Mouse (Mus musculus): ENCODE data around the gene Fam89a. TPM values are rescaled to one million over a fixed set of nuclear protein-coding genes. Genes with fewer than 3 reads are reported as not detected.
A peak's percentile ranks its signal among the peaks of the same experiment; 100 is the strongest.

Gene Fam89a
- polyA plus RNA-seq (2016; fragmentation: Nextera tagmentation; extraction: Ambion mirVana): 2.5 and 8.2 TPM in 2 replicates

- H3K27me3 ChIP-seq (ENCODE audit: insufficient read depth, poor library complexity, severe bottlenecking): peaks cover 53% of the 10 kb centered on the region
- H3K27ac ChIP-seq: peak within 1 kb of the TSS; percentile 77
- WGBS: under 1% methylated on average over 25 of the region's 41 CpGs
- peaks cover 42% of the 10 kb centered on the region for H3K4me1 ChIP-seq
- no peaks in the 10 kb centered on the region for H3K36me3 ChIP-seq
- peak; percentile 91 for DNase-seq (ENCODE audit: low spot score)
- peak within 1 kb of the TSS; percentile 82 for H3K4me3 ChIP-seq
- no peaks in the 10 kb centered on the region for H3K9me3 ChIP-seq
Observed at GRCm38 (mm10) chr8:124751709-124752173, at the start of gene Fam89a. Fam89a (minus strand) TSS chr8:124751832.

GRCm38 (mm10) chr8:124800542-124800941 lies 48.9 kb upstream of the Fam89a start:
- Histone ChIP-seq H3K4me1 (no peaks in the 10 kb centered on the region), H3K9me3 (no peaks in the 10 kb centered on the region), H3K36me3 (no peaks in the 10 kb centered on the region), H3K27me3 (ENCODE audit: insufficient read depth, poor library complexity, severe bottlenecking) (peaks cover 49% of the 10 kb centered on the region), H3K27ac (no peak overlapping the region), H3K4me3 (no peak overlapping the region)
- WGBS: 20% methylated on average over 11 of the region's 11 CpGs
- DNase-seq (ENCODE audit: low spot score): no peak

GRCm38 (mm10) chr8:124795781-124796488 lies 44.3 kb upstream of the Fam89a start:
- H3K9me3 ChIP-seq: no peaks in the 10 kb centered on the region
- DNase-seq (ENCODE audit: low spot score): no peak
- peaks cover 32% of the 10 kb centered on the region for H3K4me1 ChIP-seq
- no peak overlapping the region for H3K4me3 ChIP-seq
- WGBS: 73% methylated on average over 8 of the region's 8 CpGs
- H3K27me3 ChIP-seq (ENCODE audit: insufficient read depth, poor library complexity, severe bottlenecking): peaks cover 81% of the 10 kb centered on the region
- no peak overlapping the region for H3K27ac ChIP-seq
- no peaks in the 10 kb centered on the region for H3K36me3 ChIP-seq

GRCm38 (mm10) chr8:124794486-124794780 lies 42.8 kb upstream of the Fam89a start:
- peak; percentile 84 for DNase-seq (ENCODE audit: low spot score)
- Histone ChIP-seq H3K36me3 (no peaks in the 10 kb centered on the region), H3K27me3 (ENCODE audit: insufficient read depth, poor library complexity, severe bottlenecking) (peaks cover 84% of the 10 kb centered on the region), H3K4me1 (peaks cover 32% of the 10 kb centered on the region), H3K9me3 (no peaks in the 10 kb centered on the region), H3K4me3 (peak overlapping the region; percentile 72), H3K27ac (peak overlapping the region; percentile 8; the same call in 1 of the 2 replicates)
- WGBS: under 1% methylated on average over 25 of the region's 25 CpGs

GRCm38 (mm10) chr8:124793661-124794485 lies 42.2 kb upstream of the Fam89a start:
- Histone ChIP-seq H3K27me3 (ENCODE audit: insufficient read depth, poor library complexity, severe bottlenecking) (peaks cover 83% of the 10 kb centered on the region), H3K9me3 (no peaks in the 10 kb centered on the region), H3K36me3 (no peaks in the 10 kb centered on the region), H3K4me1 (peaks cover 32% of the 10 kb centered on the region), H3K27ac (no peak overlapping the region), H3K4me3 (peak overlapping the region; percentile 72)
- under 1% methylated on average over 80 of the region's 81 CpGs for WGBS
- no peak for DNase-seq (ENCODE audit: low spot score)

GRCm38 (mm10) chr8:124793172-124793651 lies 41.6 kb upstream of the Fam89a start:
- WGBS: under 1% methylated on average over 51 of the region's 51 CpGs
- peak overlapping the region; percentile 60 for H3K27ac ChIP-seq

GRCm38 (mm10) chr8:124792708-124793107 lies 41.1 kb upstream of the Fam89a start, which contains the start of gene Trim67:
Trim67 (plus strand) TSS chr8:124793092.
- WGBS: 1% methylated on average over 39 of the region's 39 CpGs
- peaks cover 71% of the 10 kb centered on the region for H3K27me3 ChIP-seq (ENCODE audit: insufficient read depth, poor library complexity, severe bottlenecking)

More at GRCm38 (mm10) chr8:124793172-124793651, 41.6 kb upstream of the Fam89a start:
- DNase-seq (ENCODE audit: low spot score): peak; percentile 90
- Histone ChIP-seq H3K36me3 (no peaks in the 10 kb centered on the region), H3K4me1 (peaks cover 36% of the 10 kb centered on the region), H3K4me3 (peak overlapping the region; percentile 72), H3K9me3 (no peaks in the 10 kb centered on the region), H3K27me3 (ENCODE audit: insufficient read depth, poor library complexity, severe bottlenecking) (peaks cover 76% of the 10 kb centered on the region)

GRCm38 (mm10) chr8:124792186-124792585 lies 40.6 kb upstream of the Fam89a start:
- H3K36me3 ChIP-seq: no peaks in the 10 kb centered on the region
- peaks cover 36% of the 10 kb centered on the region for H3K4me1 ChIP-seq
- H3K27me3 ChIP-seq (ENCODE audit: insufficient read depth, poor library complexity, severe bottlenecking): peaks cover 66% of the 10 kb centered on the region
- peak overlapping the region; percentile 72 for H3K4me3 ChIP-seq
- no peak for DNase-seq (ENCODE audit: low spot score)
- 1% methylated on average over 32 of the region's 32 CpGs for WGBS
- H3K9me3 ChIP-seq: no peaks in the 10 kb centered on the region
- H3K27ac ChIP-seq: peak overlapping the region; percentile 56

More at GRCm38 (mm10) chr8:124792708-124793107, 41.1 kb upstream of the Fam89a start, which contains the start of gene Trim67:
- peak; percentile 92 for DNase-seq (ENCODE audit: low spot score)
- Histone ChIP-seq H3K4me1 (peaks cover 36% of the 10 kb centered on the region), H3K9me3 (no peaks in the 10 kb centered on the region), H3K4me3 (peak within 1 kb of the TSS; percentile 72), H3K36me3 (no peaks in the 10 kb centered on the region), H3K27ac (peak within 1 kb of the TSS; percentile 60)

GRCm38 (mm10) chr8:124791751-124792150 lies 40.1 kb upstream of the Fam89a start:
- WGBS: 31% methylated on average over 4 of the region's 4 CpGs
- peaks cover 66% of the 10 kb centered on the region for H3K27me3 ChIP-seq (ENCODE audit: insufficient read depth, poor library complexity, severe bottlenecking)

GRCm38 (mm10) chr8:124790676-124791075 lies 39.0 kb upstream of the Fam89a start:
- H3K4me3 ChIP-seq: no peak overlapping the region
- H3K27ac ChIP-seq: no peak overlapping the region
- no peak for DNase-seq (ENCODE audit: low spot score)
- H3K27me3 ChIP-seq (ENCODE audit: insufficient read depth, poor library complexity, severe bottlenecking): peaks cover 60% of the 10 kb centered on the region
- no peaks in the 10 kb centered on the region for H3K9me3 ChIP-seq
- WGBS: 73% methylated on average over 4 of the region's 4 CpGs
- H3K4me1 ChIP-seq: peaks cover 46% of the 10 kb centered on the region
- no peaks in the 10 kb centered on the region for H3K36me3 ChIP-seq

More at GRCm38 (mm10) chr8:124791751-124792150, 40.1 kb upstream of the Fam89a start:
- Histone ChIP-seq H3K4me1 (peaks cover 36% of the 10 kb centered on the region), H3K36me3 (no peaks in the 10 kb centered on the region), H3K27ac (0 out of 2 replicates have a peak overlapping the region, but pooled peaks have one; percentile 22), H3K4me3 (peak overlapping the region; percentile 72), H3K9me3 (no peaks in the 10 kb centered on the region)
- no peak for DNase-seq (ENCODE audit: low spot score)

GRCm38 (mm10) chr8:124784613-124785012 lies 33.0 kb upstream of the Fam89a start:
- Histone ChIP-seq H3K4me3 (no peak overlapping the region), H3K27ac (no peak overlapping the region), H3K27me3 (ENCODE audit: insufficient read depth, poor library complexity, severe bottlenecking) (peaks cover 10% of the 10 kb centered on the region; the same call in 1 of the 2 replicates), H3K36me3 (no peaks in the 10 kb centered on the region), H3K9me3 (no peaks in the 10 kb centered on the region), H3K4me1 (peaks cover 34% of the 10 kb centered on the region)
- WGBS: 95% methylated on average over 13 of the region's 13 CpGs
- DNase-seq (ENCODE audit: low spot score): no peak

- Histone ChIP-seq H3K4me1 (peaks cover 41% of the 10 kb centered on the region), H3K36me3 (no peaks in the 10 kb centered on the region), H3K27me3 (ENCODE audit: insufficient read depth, poor library complexity, severe bottlenecking) (peaks cover 10% of the 10 kb centered on the region; the same call in 1 of the 2 replicates), H3K9me3 (no peaks in the 10 kb centered on the region), H3K4me3 (no peak overlapping the region), H3K27ac (no peak overlapping the region)
- DNase-seq (ENCODE audit: low spot score): no peak
- 84% methylated on average over 15 of the region's 15 CpGs for WGBS
Observed at GRCm38 (mm10) chr8:124783228-124783627, 31.6 kb upstream of the Fam89a start.

All from heart, embryonic 10.5 days (tissue).